Mouse (Mus musculus): ENCODE data around the gene Ints4.

- TF ChIP-seq CTCF (IDR thresholded peaks at IDR 0.05; ENCODE audit: borderline replicate concordance, extremely low read depth, insufficient read depth, insufficient read length) (no peak), POLR2A (IDR thresholded peaks at IDR 0.05; ENCODE audit: borderline replicate concordance, extremely low read depth, insufficient read depth, insufficient read length, poor library complexity, severe bottlenecking) (no peak)
Measured at GRCm38 (mm10) chr7:97590488-97590887, 109.7 kb downstream of the Ints4 start.

Data from brain, embryonic 14.5 days (tissue).